Mouse (Mus musculus) spleen, adult 2 months (tissue): ENCODE results near the gene a. TPM values are rescaled to one million over a fixed set of nuclear protein-coding genes. Genes with fewer than 3 reads are reported as not detected.
"Not testable (repeated sequence)": the region's sequence is repeated elsewhere in the genome, so short reads cannot be mapped to it uniquely, and the experiment has no call there.

ENCODE experiments used
- DNase-seq, 2 experiments: peaks; one replicate each; pipeline versions ENCODE4 v3.0.0 to v3.0.0-alpha.2; 2012 to 2021; ENCODE audit warnings: low spot score in 2 of 2, low read depth in 1 of 2
- H3K27ac ChIP-seq: fragments of 200-500 bp; 2 replicates; pipeline ENCODE4 v1.5.1; 2012; ENCODE audit warnings: low read length, inconsistent platforms; ENCODE audit not compliant: insufficient read depth
- H3K27me3 ChIP-seq: fragments of 200-500 bp; 2 replicates; pipeline ENCODE4 v1.6.1; 2012; ENCODE audit warnings: mild to moderate bottlenecking, moderate library complexity, low read length, inconsistent platforms; ENCODE audit not compliant: control insufficient read depth, insufficient read depth
- H3K36me3 ChIP-seq: fragments of 200-500 bp; 2 replicates; pipeline ENCODE4 v1.6.1; 2012; ENCODE audit warnings: mild to moderate bottlenecking, low read length, inconsistent platforms; ENCODE audit not compliant: control insufficient read depth, insufficient read depth
- H3K4me1 ChIP-seq: fragments of 200-500 bp; 2 replicates; pipeline ENCODE4 v1.6.1; 2011; ENCODE audit warnings: inconsistent platforms; ENCODE audit not compliant: control insufficient read depth, insufficient read depth, insufficient read length
- H3K4me3 ChIP-seq: fragments of 200-500 bp; 2 replicates; pipeline ENCODE4 v1.5.1; 2011; ENCODE audit warnings: mild to moderate bottlenecking, inconsistent platforms; ENCODE audit not compliant: insufficient read depth, insufficient read length; ENCODE audit errors: extremely low read depth
- CTCF ChIP-seq: fragments of 200-500 bp; IDR thresholded peaks from 2 replicates; pipeline ENCODE4 v1.5.1; 2011; ENCODE audit warnings: mild to moderate bottlenecking, inconsistent platforms; ENCODE audit not compliant: insufficient read depth, insufficient read length, insufficient replicate concordance; ENCODE audit errors: extremely low read depth
- POLR2A ChIP-seq: fragments of 200-500 bp; IDR thresholded peaks from 2 replicates; pipeline ENCODE4 v1.6.1; 2011; ENCODE audit warnings: low read depth, low read length, inconsistent platforms
- WGBS: fragments of 180-500 bp; shearing (Covaris S2); methylation state at CpG from one replicate; pipeline ENCODE4 v1.1.7; 2018; 5-methylcytosine and 5-hydroxymethylcytosine counted together
- polyA plus RNA-seq: library from polyadenylated mRNA; depleted of rRNA; stranded (reverse); fragments of >200 nt; gene quantifications from 2 replicates; pipeline ENCODE4 v1.2.3, GENCODE M21; 2012

Gene a
- polyA plus RNA-seq, 1 experiment, result not detected

GRCm38 (mm10) chr2:154963176-154963575 is 172.0 kb downstream of the a start:
- Histone ChIP-seq H3K27ac (no peak overlapping the region), H3K4me1 (no peaks in the 10 kb centered on the region), H3K27me3 (no peaks in the 10 kb centered on the region), H3K4me3 (no peak overlapping the region), H3K36me3 (no peaks in the 10 kb centered on the region)
- 86% methylated on average over 5 of the region's 5 CpGs for WGBS
- TF ChIP-seq CTCF (no peak), POLR2A (no peak)
- DNase-seq, result no peak

GRCm38 (mm10) chr2:154969740-154970397 is 178.7 kb downstream of the a start:
- not testable (repeated sequence) for H3K27me3 ChIP-seq, H3K4me1 ChIP-seq, H3K4me3 ChIP-seq, H3K36me3 ChIP-seq, DNase-seq, H3K27ac ChIP-seq
- WGBS, result 28% methylated on average over 14 of the region's 14 CpGs

DNA sequence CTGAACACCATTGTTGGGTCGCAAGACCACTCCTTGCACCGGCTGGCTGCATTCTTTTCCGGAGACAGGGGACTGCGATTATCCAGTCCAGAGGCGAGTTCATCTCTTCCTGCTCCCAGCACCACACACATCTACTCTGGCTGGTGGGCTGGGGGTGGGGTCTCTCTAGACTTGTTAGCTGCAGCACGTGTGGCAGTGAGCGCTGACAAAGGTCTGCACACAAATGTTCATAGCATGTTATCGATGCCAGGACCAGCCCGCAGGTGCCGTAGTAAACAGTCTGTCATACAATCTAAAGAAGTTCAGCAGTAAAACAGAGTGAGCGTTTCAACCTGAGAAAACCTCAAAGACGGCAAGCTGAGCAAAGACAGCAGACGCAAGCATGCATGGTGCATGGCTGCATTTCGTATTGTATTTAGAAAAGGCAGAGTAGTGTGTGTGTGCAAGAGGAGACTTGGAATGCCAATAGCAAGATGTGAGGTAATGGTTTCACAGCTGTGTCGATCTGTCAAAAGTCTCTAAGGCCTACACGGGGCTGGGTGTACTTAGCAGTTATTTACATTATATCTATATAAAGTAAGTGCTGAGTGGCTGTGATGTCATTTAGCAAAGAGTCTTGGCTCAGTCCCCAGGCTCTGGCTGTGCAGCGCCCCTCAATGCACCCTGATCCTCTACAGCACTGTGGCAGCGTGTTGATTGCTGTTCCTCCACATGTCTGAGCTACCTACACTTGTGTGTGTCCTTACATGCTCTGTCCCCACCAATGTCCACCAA is 180.9 kb downstream of the a start:
- Histone ChIP-seq H3K4me1 (no peaks in the 10 kb centered on the region), H3K36me3 (no peaks in the 10 kb centered on the region), H3K4me3 (no peak overlapping the region), H3K27me3 (no peaks in the 10 kb centered on the region), H3K27ac (no peak overlapping the region)
- TF ChIP-seq CTCF, result no peak
- no peak for TF ChIP-seq POLR2A
- WGBS, result 84% methylated on average over 18 of the region's 18 CpGs
- DNase-seq, result no peak

GRCm38 (mm10) chr2:154972981-154973380 is 181.8 kb downstream of the a start:
- Histone ChIP-seq H3K36me3 (no peaks in the 10 kb centered on the region), H3K4me1 (no peaks in the 10 kb centered on the region), H3K27ac (no peak overlapping the region), H3K27me3 (no peaks in the 10 kb centered on the region), H3K4me3 (no peak overlapping the region)
- no peak for TF ChIP-seq CTCF
- TF ChIP-seq POLR2A, result no peak
- WGBS, result 92% methylated on average over 5 of the region's 5 CpGs
- no peak for DNase-seq

GRCm38 (mm10) chr2:154986609-154987008 is 195.4 kb downstream of the a start:
- Histone ChIP-seq H3K27me3 (no peaks in the 10 kb centered on the region), H3K27ac (no peak overlapping the region), H3K4me1 (no peaks in the 10 kb centered on the region), H3K4me3 (no peak overlapping the region), H3K36me3 (no peaks in the 10 kb centered on the region)
- WGBS, result 71% methylated on average over 1 of the region's 1 CpGs
- TF ChIP-seq POLR2A (no peak), CTCF (no peak)
- no peak for DNase-seq

- peak in 1 of 2 experiments; percentile 11 for DNase-seq
- Histone ChIP-seq H3K4me3 (no peak overlapping the region), H3K27me3 (no peaks in the 10 kb centered on the region), H3K36me3 (no peaks in the 10 kb centered on the region), H3K4me1 (no peaks in the 10 kb centered on the region), H3K27ac (0 out of 2 replicates have a peak overlapping the region, but pooled peaks have one; percentile 14)
- WGBS, result 33% methylated on average over 8 of the region's 8 CpGs
- no peak for TF ChIP-seq CTCF
Measured at GRCm38 (mm10) chr2:154991411-154991810, 200.2 kb downstream of the a start.

DNA sequence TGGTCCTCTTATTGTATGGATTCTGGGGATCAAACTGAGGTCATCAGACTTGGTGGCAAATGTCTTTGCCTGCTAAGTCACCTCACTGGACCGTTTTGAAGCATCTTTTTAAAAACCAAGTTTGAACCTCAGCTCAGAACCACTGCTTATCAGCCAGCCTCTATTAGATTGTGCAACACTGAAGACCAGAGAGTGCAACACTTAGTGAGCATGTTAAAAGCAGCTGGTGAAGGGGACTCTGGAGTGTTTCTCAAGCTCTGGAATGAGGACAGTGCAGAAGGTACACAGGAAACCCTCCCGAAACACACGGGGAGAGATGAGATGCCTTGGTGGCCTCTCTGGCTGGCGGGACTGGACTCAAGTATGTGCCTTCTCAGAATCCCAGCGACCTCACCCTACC is 200.9 kb downstream of the a start:
- H3K27me3 ChIP-seq, result no peaks in the 10 kb centered on the region
- DNase-seq, result no peak
- H3K36me3 ChIP-seq, result no peaks in the 10 kb centered on the region
- H3K4me3 ChIP-seq, result no peak overlapping the region
- WGBS, result 83% methylated on average over 5 of the region's 5 CpGs
- no peak for TF ChIP-seq POLR2A
- no peak for TF ChIP-seq CTCF
- H3K4me1 ChIP-seq, result no peaks in the 10 kb centered on the region
- H3K27ac ChIP-seq, result no peak overlapping the region
